Mouse (Mus musculus) hindbrain, embryonic 11.5 days (tissue): Measurements from ENCODE around the gene Sec24c. TPM values are rescaled to one million over a fixed set of nuclear protein-coding genes. Genes with fewer than 3 reads are reported as not detected.

ENCODE experiments used
- ATAC-seq: fragments of 200-750 bp; cut with Nextera tagmentation; 2 replicates; pipeline ENCODE4 v1.8.0; 2017; ENCODE audit warnings: mild to moderate bottlenecking, moderate TSS enrichment, moderate library complexity; ENCODE audit not compliant: low FRiP score
- DNase-seq: peaks from one replicate; pipeline ENCODE4 v3.0.0-alpha.2; 2015; ENCODE audit warnings: low spot score
- H3K27ac ChIP-seq: fragments of 300-500 bp; sonication (generic); 2 replicates; pipeline ENCODE4 v1.5.1; 2014; ENCODE audit warnings: mild to moderate bottlenecking, low read depth, low read length
- H3K27me3 ChIP-seq: fragments of 300-500 bp; sonication (generic); 2 replicates; pipeline ENCODE4 v1.6.1; 2014; ENCODE audit warnings: mild to moderate bottlenecking, low read length, moderate library complexity, mixed read lengths; ENCODE audit not compliant: control insufficient read depth, insufficient read depth
- H3K36me3 ChIP-seq: fragments of 300-500 bp; sonication (generic); 2 replicates; pipeline ENCODE4 v1.6.1; 2014; ENCODE audit warnings: mild to moderate bottlenecking, low read length, moderate library complexity, mixed read lengths; ENCODE audit not compliant: control insufficient read depth, insufficient read depth
- H3K4me1 ChIP-seq: fragments of 300-500 bp; sonication (generic); replicated peaks from 2 replicates; pipeline ENCODE4 v1.6.1; 2014; ENCODE audit warnings: low read length, mixed read lengths; ENCODE audit not compliant: control insufficient read depth, insufficient read depth
- H3K4me2 ChIP-seq: fragments of 300-500 bp; sonication (generic); replicated peaks from 2 replicates; pipeline ENCODE4 v1.6.1; 2014; ENCODE audit warnings: mild to moderate bottlenecking, low read depth, low read length
- H3K4me3 ChIP-seq: fragments of 300-500 bp; sonication (generic); 2 replicates; pipeline ENCODE4 v1.5.1; 2014; ENCODE audit warnings: low read depth, low read length
- H3K9ac ChIP-seq: fragments of 300-500 bp; sonication (generic); 2 replicates; pipeline ENCODE4 v1.6.1; 2014; ENCODE audit warnings: low read depth, low read length
- H3K9me3 ChIP-seq: fragments of 300-500 bp; sonication (generic); 2 replicates; pipeline ENCODE4 v1.6.1; 2016; ENCODE audit warnings: low read length; ENCODE audit not compliant: control insufficient read depth
- WGBS: fragments of 180-500 bp; shearing (Covaris S2); extraction: QIAGEN DNeasy Blood & Tissue Kit; methylation state at CpG from one replicate; pipeline ENCODE4 v1.1.7; 2014; 5-methylcytosine and 5-hydroxymethylcytosine counted together
- polyA plus RNA-seq: library from polyadenylated mRNA; unstranded; fragments of >200 nt; fragmentation: Nextera tagmentation; extraction: Ambion mirVana; gene quantifications from 2 replicates; pipeline ENCODE4 v1.2.1, GENCODE M21; 2014

Sec24c gene
- polyA plus RNA-seq, 1 experiment from 2014 or later = 76.6 TPM

DNA sequence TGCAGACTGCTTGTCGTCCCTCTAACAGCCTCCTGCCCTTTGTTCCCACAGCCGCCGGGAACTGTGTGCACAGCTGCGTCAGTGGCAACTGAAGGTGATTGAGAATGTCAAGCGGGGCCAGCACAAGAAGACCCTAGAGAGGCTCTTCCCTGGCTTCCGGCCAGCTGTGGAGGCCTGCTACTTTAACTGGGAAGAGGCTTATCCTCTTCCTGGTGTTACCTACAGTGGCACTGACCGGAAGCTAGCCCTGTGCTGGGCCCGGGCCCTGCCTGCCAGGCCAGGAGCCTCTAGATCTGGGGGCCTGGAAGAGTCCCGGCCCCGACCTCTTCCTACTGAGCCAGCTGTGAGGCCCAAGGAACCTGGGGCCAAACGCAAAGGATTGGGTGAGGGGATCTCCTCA lies 39.7 kb downstream of the Sec24c start:
- ATAC-seq = no peak
- Histone ChIP-seq H3K9me3 (no peaks in the 10 kb centered on the region), H3K27ac (no peak overlapping the region), H3K4me3 (no peak overlapping the region), H3K4me1 (peaks cover 1% of the 10 kb centered on the region), H3K27me3 (no peaks in the 10 kb centered on the region), H3K36me3 (peaks cover 30% of the 10 kb centered on the region), H3K4me2 (no peak overlapping the region), H3K9ac (no peak overlapping the region)
- WGBS = 82% methylated on average over 11 of the region's 11 CpGs
- no peak for DNase-seq

DNA sequence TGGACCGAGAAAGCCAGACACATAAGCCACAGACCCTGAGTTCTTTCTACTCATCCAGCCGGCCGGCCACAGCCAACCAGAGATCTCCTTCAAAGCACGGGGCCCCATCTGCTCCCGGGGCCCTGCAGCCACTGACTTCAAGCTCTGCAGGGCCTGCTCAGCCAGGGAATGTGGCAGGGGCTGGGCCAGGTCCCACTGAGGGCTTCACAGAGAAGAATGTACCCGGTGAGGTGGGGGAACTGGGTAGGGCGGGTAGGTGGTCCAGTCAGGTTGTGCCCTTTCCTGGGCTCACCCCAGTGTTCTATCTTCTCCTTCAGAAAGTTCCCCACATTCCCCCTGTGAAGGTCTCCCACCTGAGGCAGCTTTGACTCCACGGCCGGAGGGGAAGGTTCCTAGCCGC lies 44.3 kb downstream of the Sec24c start:
- Histone ChIP-seq H3K27ac (no peak overlapping the region), H3K4me2 (no peak overlapping the region), H3K4me3 (no peak overlapping the region), H3K4me1 (no peaks in the 10 kb centered on the region), H3K27me3 (no peaks in the 10 kb centered on the region), H3K36me3 (peaks cover 25% of the 10 kb centered on the region), H3K9ac (no peak overlapping the region), H3K9me3 (no peaks in the 10 kb centered on the region)
- WGBS = 92% methylated on average over 10 of the region's 10 CpGs
- DNase-seq (no peak), ATAC-seq (no peak)

DNA sequence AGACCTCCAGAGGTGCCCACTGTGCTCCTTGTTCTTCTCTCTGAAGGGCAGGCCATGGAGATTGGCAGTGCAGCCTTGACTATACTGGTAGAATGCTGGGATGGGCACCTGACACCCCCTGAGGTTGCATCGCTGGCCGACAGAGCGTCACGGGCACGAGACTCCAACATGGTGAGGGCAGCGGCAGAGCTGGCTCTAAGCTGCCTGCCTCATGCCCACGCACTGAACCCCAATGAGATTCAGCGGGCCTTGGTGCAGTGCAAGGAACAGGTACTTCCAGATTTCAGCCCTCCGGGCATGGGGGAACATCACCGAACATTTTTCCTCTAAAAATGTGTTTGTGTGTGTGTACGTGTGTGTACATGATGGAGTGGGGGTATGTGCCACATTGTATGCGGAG lies 45.7 kb downstream of the Sec24c start:
- no peaks in the 10 kb centered on the region for H3K27me3 ChIP-seq
- no peaks in the 10 kb centered on the region for H3K9me3 ChIP-seq
- DNase-seq (no peak), ATAC-seq (no peak)
- WGBS = 94% methylated on average over 12 of the region's 12 CpGs
- no peak overlapping the region for H3K9ac ChIP-seq
- peaks cover 18% of the 10 kb centered on the region for H3K36me3 ChIP-seq
- no peak overlapping the region for H3K27ac ChIP-seq
- no peak overlapping the region for H3K4me2 ChIP-seq
- no peak overlapping the region for H3K4me3 ChIP-seq
- H3K4me1 ChIP-seq = no peaks in the 10 kb centered on the region

DNA sequence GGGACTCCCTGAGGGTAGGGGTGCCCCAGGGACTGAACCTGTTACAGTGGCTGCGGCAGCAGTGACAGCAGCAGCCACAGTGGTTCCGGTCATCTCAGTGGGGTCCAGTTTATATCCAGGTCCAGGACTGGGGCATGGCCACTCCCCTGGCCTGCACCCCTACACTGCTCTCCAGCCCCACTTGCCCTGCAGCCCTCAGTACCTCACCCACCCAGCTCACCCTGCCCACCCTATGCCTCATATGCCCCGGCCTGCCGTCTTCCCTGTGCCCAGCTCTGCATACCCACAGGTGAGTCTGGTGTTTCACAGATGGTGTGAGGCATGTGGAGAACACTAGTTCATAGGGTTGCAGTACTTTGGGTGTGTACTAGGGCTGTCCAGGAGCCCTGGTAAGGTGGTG lies 47.3 kb downstream of the Sec24c start:
- WGBS = 85% methylated on average over 4 of the region's 4 CpGs
- Histone ChIP-seq H3K4me3 (no peak overlapping the region), H3K36me3 (peaks cover 19% of the 10 kb centered on the region), H3K4me2 (no peak overlapping the region), H3K27me3 (no peaks in the 10 kb centered on the region), H3K9ac (no peak overlapping the region), H3K4me1 (no peaks in the 10 kb centered on the region), H3K27ac (no peak overlapping the region), H3K9me3 (no peaks in the 10 kb centered on the region)
- no peak for DNase-seq
- no peak for ATAC-seq

GRCm38 (mm10) chr14:20723006-20723405 lies 48.9 kb downstream of the Sec24c start:
- Histone ChIP-seq H3K27ac (no peak overlapping the region), H3K9ac (no peak overlapping the region), H3K4me3 (no peak overlapping the region), H3K27me3 (no peaks in the 10 kb centered on the region), H3K9me3 (no peaks in the 10 kb centered on the region), H3K36me3 (peaks cover 17% of the 10 kb centered on the region), H3K4me1 (no peaks in the 10 kb centered on the region), H3K4me2 (no peak overlapping the region)
- 95% methylated on average over 12 of the region's 12 CpGs for WGBS
- no peak for DNase-seq
- ATAC-seq = no peak

DNA sequence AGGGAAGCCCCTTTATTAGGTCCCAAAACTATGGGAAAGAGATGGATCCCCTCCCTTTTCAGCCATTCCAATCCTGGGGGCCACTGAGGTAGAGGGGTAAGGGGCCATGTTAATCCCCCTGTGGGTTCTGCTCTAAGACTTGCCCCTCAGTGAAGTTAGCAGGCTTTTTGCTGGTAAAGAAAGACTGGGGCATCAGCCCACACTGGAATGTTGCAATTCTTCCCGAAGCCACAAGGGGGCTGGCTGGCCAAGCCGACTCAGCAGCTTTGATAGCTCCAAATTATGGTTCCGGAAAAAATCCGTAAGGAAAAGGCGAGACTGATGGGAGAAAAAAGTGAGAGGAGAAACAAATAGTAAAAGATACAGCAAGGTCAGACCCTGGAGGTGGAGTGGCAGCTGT lies 49.9 kb downstream of the Sec24c start:
- H3K27ac ChIP-seq = no peak overlapping the region
- no peak overlapping the region for H3K4me3 ChIP-seq
- DNase-seq = peak; percentile 77
- H3K27me3 ChIP-seq = no peaks in the 10 kb centered on the region
- no peak overlapping the region for H3K4me2 ChIP-seq
- no peaks in the 10 kb centered on the region for H3K4me1 ChIP-seq
- no peaks in the 10 kb centered on the region for H3K9me3 ChIP-seq
- WGBS = 36% methylated on average over 5 of the region's 5 CpGs
- 0 out of 2 replicates have a peak, but pooled peaks have one; percentile 7 for ATAC-seq
- H3K36me3 ChIP-seq = peaks cover 11% of the 10 kb centered on the region
- H3K9ac ChIP-seq = no peak overlapping the region

DNA sequence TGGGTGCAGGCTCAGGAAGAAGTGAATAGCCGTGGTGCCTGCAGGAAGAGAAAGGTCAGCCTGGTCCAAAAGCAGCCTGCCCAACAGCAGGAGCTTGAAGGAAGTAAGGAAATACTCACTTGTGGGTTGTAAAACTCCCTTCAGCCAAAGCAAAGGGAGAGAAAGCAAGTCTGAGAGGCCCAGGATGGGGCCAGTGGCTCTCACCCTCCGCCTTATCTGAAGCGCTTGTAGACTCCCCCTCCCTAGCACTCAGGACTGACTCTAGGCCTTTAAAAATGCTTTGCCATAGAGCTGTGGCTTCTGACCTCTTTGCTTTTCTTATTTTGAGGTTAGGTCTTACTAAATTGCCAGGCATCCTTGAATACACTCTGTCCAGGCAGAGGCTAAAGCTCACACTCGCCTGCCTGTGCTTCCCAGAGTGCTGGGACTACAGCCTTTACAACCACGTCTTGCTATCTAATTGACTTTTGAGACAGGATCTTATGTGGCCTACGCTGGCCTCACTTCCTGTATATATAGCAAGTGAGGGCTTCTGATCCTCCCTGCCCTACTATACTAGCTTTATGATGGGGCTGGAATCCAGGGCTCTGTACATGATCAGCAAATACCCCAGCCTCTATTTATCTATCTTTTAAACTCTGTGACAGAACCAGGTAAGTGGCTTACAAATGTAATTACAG lies 51.7 kb downstream of the Sec24c start:
- ATAC-seq = no peak
- H3K36me3 ChIP-seq = peaks cover 7% of the 10 kb centered on the region; the same call in 1 of the 2 replicates
- H3K27me3 ChIP-seq = no peaks in the 10 kb centered on the region
- H3K9ac ChIP-seq = no peak overlapping the region
- 84% methylated on average over 6 of the region's 6 CpGs for WGBS
- DNase-seq = no peak
- no peaks in the 10 kb centered on the region for H3K9me3 ChIP-seq
- H3K4me2 ChIP-seq = no peak overlapping the region
- H3K4me3 ChIP-seq = no peak overlapping the region
- H3K4me1 ChIP-seq = no peaks in the 10 kb centered on the region
- no peak overlapping the region for H3K27ac ChIP-seq

DNA sequence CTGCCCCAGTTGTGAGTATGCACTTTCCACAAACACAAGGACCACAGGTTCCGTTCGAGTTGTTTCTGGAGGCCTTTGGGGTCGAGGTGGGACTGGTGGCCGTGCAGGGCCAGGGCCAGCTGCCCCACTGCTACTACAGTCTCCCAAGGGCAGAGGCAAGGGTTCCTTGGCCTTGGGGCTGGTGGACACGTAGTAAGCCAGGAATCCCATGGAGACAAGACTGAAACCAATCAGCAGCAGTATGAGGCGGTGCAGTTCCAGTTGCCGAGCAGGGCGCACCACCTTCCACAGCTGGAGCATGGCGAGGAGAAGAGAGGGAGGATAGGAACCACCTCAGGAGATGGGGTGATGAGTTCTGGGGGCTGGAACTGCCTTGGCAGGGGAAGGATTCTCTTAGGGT lies 55.8 kb downstream of the Sec24c start:
- peaks cover 7% of the 10 kb centered on the region; the same call in 1 of the 2 replicates for H3K36me3 ChIP-seq
- no peak overlapping the region for H3K4me2 ChIP-seq
- H3K9me3 ChIP-seq = no peaks in the 10 kb centered on the region
- 0 out of 2 replicates have a peak, but pooled peaks cover 2% of the 10 kb centered on the region for H3K4me1 ChIP-seq
- DNase-seq = no peak
- H3K27ac ChIP-seq = no peak overlapping the region
- 90% methylated on average over 9 of the region's 9 CpGs for WGBS
- no peak overlapping the region for H3K9ac ChIP-seq
- H3K4me3 ChIP-seq = no peak overlapping the region
- ATAC-seq = no peak
- no peaks in the 10 kb centered on the region for H3K27me3 ChIP-seq

GRCm38 (mm10) chr14:20730853-20731602 lies 56.9 kb downstream of the Sec24c start:
- Histone ChIP-seq H3K4me3 (no peak overlapping the region), H3K9ac (no peak overlapping the region), H3K4me2 (no peak overlapping the region), H3K36me3 (peaks cover 2% of the 10 kb centered on the region), H3K27ac (no peak overlapping the region), H3K27me3 (no peaks in the 10 kb centered on the region), H3K9me3 (no peaks in the 10 kb centered on the region), H3K4me1 (0 out of 2 replicates have a peak, but pooled peaks cover 2% of the 10 kb centered on the region)
- ATAC-seq (no peak), DNase-seq (no peak)
- WGBS = 91% methylated on average over 9 of the region's 9 CpGs
